Mouse (Mus musculus): ENCODE measurements at regions not wholly inside any gene's neighbourhood (a gene's known extent, or its start where the extent isn't known, plus 50 kb on each side); places are given as distances from the start of the nearest gene placed in this dataset.
A peak's percentile ranks its signal among the peaks of the same experiment; 100 is the strongest.

DNA sequence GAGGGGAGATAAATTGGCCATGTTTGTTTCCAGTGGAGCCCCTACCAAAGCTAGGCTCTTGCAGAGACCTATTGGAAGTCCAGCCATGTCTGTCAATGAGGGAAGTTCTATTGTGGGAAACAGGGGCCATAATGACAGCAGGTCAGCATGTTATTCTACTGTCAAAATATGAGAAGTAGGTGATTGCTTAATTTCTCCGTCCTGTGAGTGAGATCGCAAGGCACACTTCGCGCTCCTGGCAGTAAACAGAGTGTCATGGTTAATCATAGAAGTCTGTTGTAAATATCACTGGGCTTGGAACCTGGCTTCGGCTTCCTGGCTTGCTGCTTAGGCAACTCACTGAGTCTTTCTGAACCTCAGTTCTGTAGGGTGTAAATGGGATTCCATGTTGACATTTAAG is 72.5 kb upstream of the Ccdc122 start:
- Histone ChIP-seq H3K4me2 (replicated peaks; ENCODE audit: low read depth, low read length) (no peak overlapping the region), H3K4me1 (ENCODE audit: insufficient read depth, low read depth, low read length) (no peaks in the 10 kb centered on the region), H3K27ac (ENCODE audit: low read length) (no peak overlapping the region), H3K9ac (replicated peaks; ENCODE audit: low read depth) (no peak overlapping the region), H3K4me3 (ENCODE audit: low read depth, low read length) (no peak overlapping the region), H3K9me3 (ENCODE audit: low read length) (no peaks in the 10 kb centered on the region), H3K36me3 (ENCODE audit: insufficient read depth, low read length) (no peaks in the 10 kb centered on the region), H3K27me3 (replicated peaks; ENCODE audit: insufficient read depth, low read length) (no peaks in the 10 kb centered on the region)
- TF ChIP-seq EP300 (IDR thresholded peaks at IDR 0.05) (no peak), CTCF (IDR thresholded peaks at IDR 0.05) (no peak)
- DNase-seq (ENCODE audit: low spot score) (peak; percentile 52), ATAC-seq (peak; percentile 8; the same call in 1 of the 2 replicates)
- WGBS: 54% methylated on average over 5 of the region's 5 CpGs

- Histone ChIP-seq H3K36me3 (ENCODE audit: insufficient read depth, low read length) (no peaks in the 10 kb centered on the region), H3K4me2 (replicated peaks; ENCODE audit: low read depth, low read length) (no peak overlapping the region), H3K27ac (ENCODE audit: low read length) (no peak overlapping the region), H3K9ac (replicated peaks; ENCODE audit: low read depth) (no peak overlapping the region), H3K27me3 (replicated peaks; ENCODE audit: insufficient read depth, low read length) (no peaks in the 10 kb centered on the region), H3K4me1 (ENCODE audit: insufficient read depth, low read depth, low read length) (no peaks in the 10 kb centered on the region), H3K4me3 (ENCODE audit: low read depth, low read length) (no peak overlapping the region), H3K9me3 (ENCODE audit: low read length) (no peaks in the 10 kb centered on the region)
- ATAC-seq (peak; percentile 48), DNase-seq (ENCODE audit: low spot score) (peak; percentile 57)
- TF ChIP-seq CTCF (IDR thresholded peaks at IDR 0.05) (no peak), EP300 (IDR thresholded peaks at IDR 0.05) (peak; percentile 17; the same call in 1 of the 2 replicates)
- 47% methylated on average over 10 of the region's 10 CpGs for WGBS
Measured at GRCm38 (mm10) chr14:76958875-76959274, 77.7 kb upstream of the Ccdc122 start.

DNA sequence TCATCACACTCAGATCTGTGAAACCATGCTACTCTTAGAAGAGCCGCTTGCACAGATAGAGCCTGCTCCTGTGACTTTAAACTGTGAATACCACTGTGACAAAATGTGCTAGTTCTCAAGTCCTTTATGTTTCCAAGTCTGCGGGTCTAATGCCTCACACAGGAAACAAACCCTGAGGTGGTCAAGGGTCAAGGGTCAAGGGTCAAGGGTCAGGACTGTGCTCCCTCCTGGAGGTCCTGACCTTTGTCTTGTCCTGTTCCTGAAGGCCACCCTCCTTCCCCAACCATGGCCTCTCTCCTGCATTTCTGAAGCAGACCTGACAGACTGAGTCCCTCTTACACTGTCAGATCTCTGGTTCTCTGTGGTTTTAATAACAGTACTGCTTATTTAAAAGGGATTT is 79.4 kb upstream of the Ccdc122 start:
- H3K9me3 ChIP-seq (ENCODE audit: low read length): no peaks in the 10 kb centered on the region
- no peak overlapping the region for H3K4me3 ChIP-seq (ENCODE audit: low read depth, low read length)
- 73% methylated on average over 2 of the region's 2 CpGs for WGBS
- no peak for ATAC-seq
- no peak overlapping the region for H3K4me2 ChIP-seq (replicated peaks; ENCODE audit: low read depth, low read length)
- no peak for TF ChIP-seq CTCF (IDR thresholded peaks at IDR 0.05)
- no peak for TF ChIP-seq EP300 (IDR thresholded peaks at IDR 0.05)
- no peaks in the 10 kb centered on the region for H3K36me3 ChIP-seq (ENCODE audit: insufficient read depth, low read length)
- H3K4me1 ChIP-seq (ENCODE audit: insufficient read depth, low read depth, low read length): no peaks in the 10 kb centered on the region
- DNase-seq (ENCODE audit: low spot score): no peak
- H3K27ac ChIP-seq (ENCODE audit: low read length): no peak overlapping the region
- H3K27me3 ChIP-seq (replicated peaks; ENCODE audit: insufficient read depth, low read length): no peaks in the 10 kb centered on the region
- H3K9ac ChIP-seq (replicated peaks; ENCODE audit: low read depth): no peak overlapping the region

DNA sequence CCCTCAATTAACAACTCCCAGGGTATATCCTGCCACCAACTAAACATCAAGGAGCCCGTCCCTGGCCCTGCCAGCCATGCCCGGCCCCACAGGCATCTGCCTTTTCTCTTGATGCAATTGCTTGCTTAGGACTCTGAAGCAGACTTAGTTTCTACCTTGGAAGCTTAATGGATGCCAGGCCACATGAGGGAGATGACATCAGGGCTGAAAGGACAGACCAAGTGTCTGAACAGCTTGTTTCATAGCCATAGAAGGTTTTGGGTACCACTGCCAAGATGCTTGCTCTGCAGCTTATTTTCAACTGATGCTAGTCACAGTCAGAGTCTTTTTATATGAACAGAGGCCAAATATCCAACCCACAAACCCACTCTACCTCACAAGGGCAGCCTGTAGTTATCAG is 83.4 kb upstream of the Ccdc122 start:
- H3K27me3 ChIP-seq (replicated peaks; ENCODE audit: insufficient read depth, low read length): no peaks in the 10 kb centered on the region
- WGBS: 85% methylated on average over 2 of the region's 2 CpGs
- ATAC-seq (no peak), DNase-seq (ENCODE audit: low spot score) (no peak)
- H3K36me3 ChIP-seq (ENCODE audit: insufficient read depth, low read length): no peaks in the 10 kb centered on the region
- no peak overlapping the region for H3K9ac ChIP-seq (replicated peaks; ENCODE audit: low read depth)
- no peaks in the 10 kb centered on the region for H3K9me3 ChIP-seq (ENCODE audit: low read length)
- H3K4me1 ChIP-seq (ENCODE audit: insufficient read depth, low read depth, low read length): peaks cover 7% of the 10 kb centered on the region; the same call in 1 of the 2 replicates
- H3K4me3 ChIP-seq (ENCODE audit: low read depth, low read length): no peak overlapping the region
- no peak overlapping the region for H3K4me2 ChIP-seq (replicated peaks; ENCODE audit: low read depth, low read length)
- TF ChIP-seq CTCF (IDR thresholded peaks at IDR 0.05) (no peak), EP300 (IDR thresholded peaks at IDR 0.05) (no peak)
- H3K27ac ChIP-seq (ENCODE audit: low read length): no peak overlapping the region

DNA sequence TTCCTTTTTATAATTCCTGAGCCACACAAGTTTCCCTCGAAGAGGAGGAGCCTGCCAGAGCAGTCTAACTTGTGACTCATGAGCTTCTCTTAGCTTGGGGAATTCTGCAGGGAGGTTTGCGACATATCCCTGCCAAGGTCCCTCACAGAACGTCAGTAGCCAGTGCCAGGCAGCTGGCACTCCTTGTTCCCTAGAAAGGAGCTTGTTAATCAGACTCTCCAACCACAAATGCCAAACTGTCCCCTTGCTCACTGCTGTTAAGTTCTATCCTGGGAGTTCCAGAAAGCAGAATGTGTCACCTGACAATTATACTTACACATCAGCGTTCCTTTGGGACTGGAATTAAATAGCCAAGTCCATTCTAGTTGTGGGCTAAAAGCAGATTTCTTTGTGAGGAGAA is 85.1 kb upstream of the Ccdc122 start:
- Histone ChIP-seq H3K4me1 (ENCODE audit: insufficient read depth, low read depth, low read length) (peaks cover 11% of the 10 kb centered on the region; the same call in 1 of the 2 replicates), H3K4me3 (ENCODE audit: low read depth, low read length) (no peak overlapping the region), H3K27ac (ENCODE audit: low read length) (peak overlapping the region; percentile 68), H3K27me3 (replicated peaks; ENCODE audit: insufficient read depth, low read length) (no peaks in the 10 kb centered on the region), H3K36me3 (ENCODE audit: insufficient read depth, low read length) (no peaks in the 10 kb centered on the region), H3K9me3 (ENCODE audit: low read length) (no peaks in the 10 kb centered on the region), H3K4me2 (replicated peaks; ENCODE audit: low read depth, low read length) (no peak overlapping the region), H3K9ac (replicated peaks; ENCODE audit: low read depth) (no peak overlapping the region)
- 25% methylated on average over 4 of the region's 4 CpGs for WGBS
- peak; percentile 95 for DNase-seq (ENCODE audit: low spot score)
- TF ChIP-seq CTCF (IDR thresholded peaks at IDR 0.05): no peak
- TF ChIP-seq EP300 (IDR thresholded peaks at IDR 0.05): peak; percentile 99
- ATAC-seq: peak; percentile 85

DNA sequence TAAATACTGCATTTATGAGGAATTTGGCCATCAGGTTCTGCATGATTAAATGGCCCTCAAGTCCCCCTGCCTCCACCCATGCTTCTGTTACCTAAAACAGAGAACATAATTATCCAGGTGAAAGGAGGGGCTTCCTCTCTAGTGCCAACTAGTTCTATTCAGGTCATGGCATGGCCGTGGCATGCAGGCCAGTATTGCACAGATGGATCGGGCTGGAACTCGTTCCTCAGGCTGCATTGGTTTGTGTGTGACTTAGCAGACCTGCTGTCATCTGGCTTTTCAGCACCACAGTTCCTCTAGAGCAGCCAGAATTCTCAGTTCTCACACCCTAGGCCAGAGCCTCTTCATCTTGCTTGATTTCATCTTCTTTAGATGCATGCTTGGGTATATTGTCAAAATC is 87.2 kb upstream of the Ccdc122 start:
- 66% methylated on average over 3 of the region's 3 CpGs for WGBS
- DNase-seq (ENCODE audit: low spot score): no peak
- Histone ChIP-seq H3K9ac (replicated peaks; ENCODE audit: low read depth) (no peak overlapping the region), H3K4me1 (ENCODE audit: insufficient read depth, low read depth, low read length) (peaks cover 11% of the 10 kb centered on the region; the same call in 1 of the 2 replicates), H3K4me2 (replicated peaks; ENCODE audit: low read depth, low read length) (no peak overlapping the region), H3K27ac (ENCODE audit: low read length) (peak overlapping the region; percentile 71), H3K36me3 (ENCODE audit: insufficient read depth, low read length) (no peaks in the 10 kb centered on the region), H3K4me3 (ENCODE audit: low read depth, low read length) (no peak overlapping the region), H3K9me3 (ENCODE audit: low read length) (no peaks in the 10 kb centered on the region), H3K27me3 (replicated peaks; ENCODE audit: insufficient read depth, low read length) (no peaks in the 10 kb centered on the region)
- ATAC-seq: no peak
- TF ChIP-seq EP300 (IDR thresholded peaks at IDR 0.05): no peak
- no peak for TF ChIP-seq CTCF (IDR thresholded peaks at IDR 0.05)

DNA sequence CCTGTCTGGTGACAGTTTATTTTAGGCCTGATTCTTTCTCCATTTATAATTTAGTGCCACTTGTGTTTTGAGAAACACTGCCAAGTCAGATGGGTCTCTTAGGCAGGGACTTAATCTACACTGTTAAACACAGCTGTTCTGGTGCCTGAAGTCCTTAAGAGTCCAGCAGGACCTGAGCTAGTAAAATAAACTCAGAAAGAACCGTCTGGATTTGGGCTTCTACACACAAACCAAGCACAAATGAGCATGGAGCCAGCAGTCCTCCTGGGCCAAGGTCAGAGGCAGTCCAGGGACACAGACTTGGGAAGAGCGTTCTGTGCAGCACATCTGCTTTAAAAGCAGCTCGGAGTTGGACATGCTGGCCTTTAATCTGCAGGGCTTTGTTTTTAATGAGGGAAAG is 87.6 kb upstream of the Ccdc122 start:
- peak; percentile 9; the same call in 1 of the 2 replicates for ATAC-seq

More for the DNA sequence above, 87.6 kb upstream of the Ccdc122 start:
- Histone ChIP-seq H3K9me3 (ENCODE audit: low read length) (no peaks in the 10 kb centered on the region), H3K27me3 (replicated peaks; ENCODE audit: insufficient read depth, low read length) (no peaks in the 10 kb centered on the region), H3K4me1 (ENCODE audit: insufficient read depth, low read depth, low read length) (peaks cover 11% of the 10 kb centered on the region; the same call in 1 of the 2 replicates), H3K9ac (replicated peaks; ENCODE audit: low read depth) (no peak overlapping the region), H3K4me2 (replicated peaks; ENCODE audit: low read depth, low read length) (no peak overlapping the region), H3K36me3 (ENCODE audit: insufficient read depth, low read length) (no peaks in the 10 kb centered on the region), H3K27ac (ENCODE audit: low read length) (peak overlapping the region; percentile 71), H3K4me3 (ENCODE audit: low read depth, low read length) (no peak overlapping the region)
- TF ChIP-seq EP300 (IDR thresholded peaks at IDR 0.05) (no peak), CTCF (IDR thresholded peaks at IDR 0.05) (no peak)
- WGBS: 22% methylated on average over 3 of the region's 3 CpGs
- DNase-seq (ENCODE audit: low spot score): peak; percentile 51
